Mouse (Mus musculus): ENCODE results near the gene Maged2. TPM values are rescaled to one million over a fixed set of nuclear protein-coding genes. Genes with fewer than 3 reads are reported as not detected.
A peak's percentile ranks its signal among the peaks of the same experiment; 100 is the strongest.
"Not testable (repeated sequence)": the region's sequence is repeated elsewhere in the genome, so short reads cannot be mapped to it uniquely, and the experiment has no call there.

Gene Maged2
- polyA plus RNA-seq (2012; rRNA removed): 68.7 and 70.8 TPM in 2 replicates

- peak within 1 kb of the TSS; percentile 98 for H3K4me3 ChIP-seq (replicated peaks; ENCODE audit: insufficient read depth, low read depth, low read length)
- WGBS: 8% methylated on average over 6 of the region's 7 CpGs
- H3K27ac ChIP-seq (ENCODE audit: insufficient read depth, low read length): no peak within 1 kb of the TSS
- DNase-seq: no peak
- no peaks in the 10 kb centered on the region for H3K4me1 ChIP-seq (ENCODE audit: control insufficient read depth, insufficient read depth, low read length)
- no peaks in the 10 kb centered on the region for H3K27me3 ChIP-seq (ENCODE audit: control insufficient read depth, insufficient read depth, low read length)
- no peak for TF ChIP-seq CTCF (IDR thresholded peaks at IDR 0.05; ENCODE audit: borderline replicate concordance, insufficient read depth, low read depth, low read length)
- TF ChIP-seq POLR2A (IDR thresholded peaks at IDR 0.05; ENCODE audit: borderline replicate concordance, insufficient read depth, low read length): no peak
Observed at GRCm38 (mm10) chrX:150814139-150814469, at the start of gene Maged2. TSS of gene Maged2 (minus strand) at chrX:150814345.

GRCm38 (mm10) chrX:150848230-150848629 is 34.1 kb upstream of the Maged2 start:
- Histone ChIP-seq H3K4me1 (ENCODE audit: control insufficient read depth, insufficient read depth, low read length) (no peaks in the 10 kb centered on the region), H3K27me3 (ENCODE audit: control insufficient read depth, insufficient read depth, low read length) (no peaks in the 10 kb centered on the region), H3K4me3 (replicated peaks; ENCODE audit: insufficient read depth, low read depth, low read length) (no peak overlapping the region), H3K27ac (ENCODE audit: insufficient read depth, low read length) (no peak overlapping the region)
- TF ChIP-seq POLR2A (IDR thresholded peaks at IDR 0.05; ENCODE audit: borderline replicate concordance, insufficient read depth, low read length): no peak
- TF ChIP-seq CTCF (IDR thresholded peaks at IDR 0.05; ENCODE audit: borderline replicate concordance, insufficient read depth, low read depth, low read length): no peak
- DNase-seq: no peak
- WGBS: 20% methylated on average over 8 of the region's 8 CpGs

GRCm38 (mm10) chrX:150845480-150846205 is 31.5 kb upstream of the Maged2 start:
- not testable (repeated sequence) for H3K27me3 ChIP-seq (ENCODE audit: control insufficient read depth, insufficient read depth, low read length); H3K27ac ChIP-seq (ENCODE audit: insufficient read depth, low read length); H3K4me3 ChIP-seq (replicated peaks; ENCODE audit: insufficient read depth, low read depth, low read length); H3K4me1 ChIP-seq (ENCODE audit: control insufficient read depth, insufficient read depth, low read length); DNase-seq
- WGBS: 39% methylated on average over 4 of the region's 10 CpGs

DNA sequence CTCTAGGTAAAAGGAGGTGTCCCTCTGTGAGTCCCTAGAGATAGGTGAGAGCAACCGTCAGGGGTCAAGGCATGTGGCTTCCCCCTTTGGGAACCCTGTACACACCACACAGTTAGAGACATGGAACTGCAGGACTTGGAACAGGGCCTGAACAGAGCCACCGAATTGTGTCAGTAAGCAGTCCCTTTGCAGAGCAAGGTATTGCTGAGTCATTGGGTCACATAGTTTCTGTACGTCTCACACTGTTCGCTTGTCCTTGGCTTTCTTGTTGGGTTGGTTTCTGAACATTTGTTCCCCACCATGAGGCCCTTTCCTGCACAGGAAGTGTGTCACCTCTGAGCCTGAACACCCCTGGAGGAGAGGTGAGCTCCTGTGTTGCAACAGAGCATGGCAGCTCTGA is 29.1 kb upstream of the Maged2 start:
- H3K27ac ChIP-seq (ENCODE audit: insufficient read depth, low read length); H3K4me1 ChIP-seq (ENCODE audit: control insufficient read depth, insufficient read depth, low read length); H3K27me3 ChIP-seq (ENCODE audit: control insufficient read depth, insufficient read depth, low read length); DNase-seq; H3K4me3 ChIP-seq (replicated peaks; ENCODE audit: insufficient read depth, low read depth, low read length): not testable (repeated sequence)
- 67% methylated on average over 2 of the region's 4 CpGs for WGBS

DNA sequence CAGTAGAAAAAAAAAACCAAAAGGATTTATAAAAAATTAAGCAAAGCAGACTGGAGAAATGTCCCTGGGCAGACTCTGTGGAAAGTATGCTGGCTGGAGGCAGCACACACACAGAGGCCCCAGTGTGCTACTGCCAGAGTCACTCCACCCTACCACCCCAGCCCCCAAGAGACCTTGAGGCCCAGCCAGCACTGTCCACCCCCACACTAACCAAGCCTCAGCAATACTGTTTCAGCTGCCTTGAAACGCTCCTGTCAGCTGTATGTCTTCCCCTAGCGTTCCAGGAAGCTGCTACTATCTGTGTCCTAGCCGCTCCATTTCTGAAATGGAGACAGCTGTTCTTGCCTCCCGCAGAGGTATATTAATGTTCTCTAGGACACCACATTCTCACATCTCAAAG is 16.2 kb upstream of the Maged2 start:
- WGBS: 72% methylated on average over 4 of the region's 4 CpGs
- no peaks in the 10 kb centered on the region for H3K4me1 ChIP-seq (ENCODE audit: control insufficient read depth, insufficient read depth, low read length)
- DNase-seq: no peak

GRCm38 (mm10) chrX:150817278-150817677 is 3.1 kb upstream of the Maged2 start:
- Histone ChIP-seq H3K27me3 (ENCODE audit: control insufficient read depth, insufficient read depth, low read length) (no peaks in the 10 kb centered on the region), H3K27ac (ENCODE audit: insufficient read depth, low read length) (no peak overlapping the region), H3K4me3 (replicated peaks; ENCODE audit: insufficient read depth, low read depth, low read length) (no peak overlapping the region), H3K4me1 (ENCODE audit: control insufficient read depth, insufficient read depth, low read length) (no peaks in the 10 kb centered on the region)
- DNase-seq: no peak
- TF ChIP-seq CTCF (IDR thresholded peaks at IDR 0.05; ENCODE audit: borderline replicate concordance, insufficient read depth, low read depth, low read length) (no peak), POLR2A (IDR thresholded peaks at IDR 0.05; ENCODE audit: borderline replicate concordance, insufficient read depth, low read length) (no peak)

More for the DNA sequence above, 16.2 kb upstream of the Maged2 start:
- TF ChIP-seq CTCF (IDR thresholded peaks at IDR 0.05; ENCODE audit: borderline replicate concordance, insufficient read depth, low read depth, low read length): no peak
- Histone ChIP-seq H3K4me3 (replicated peaks; ENCODE audit: insufficient read depth, low read depth, low read length) (no peak overlapping the region), H3K27ac (ENCODE audit: insufficient read depth, low read length) (no peak overlapping the region), H3K27me3 (ENCODE audit: control insufficient read depth, insufficient read depth, low read length) (no peaks in the 10 kb centered on the region)

DNA sequence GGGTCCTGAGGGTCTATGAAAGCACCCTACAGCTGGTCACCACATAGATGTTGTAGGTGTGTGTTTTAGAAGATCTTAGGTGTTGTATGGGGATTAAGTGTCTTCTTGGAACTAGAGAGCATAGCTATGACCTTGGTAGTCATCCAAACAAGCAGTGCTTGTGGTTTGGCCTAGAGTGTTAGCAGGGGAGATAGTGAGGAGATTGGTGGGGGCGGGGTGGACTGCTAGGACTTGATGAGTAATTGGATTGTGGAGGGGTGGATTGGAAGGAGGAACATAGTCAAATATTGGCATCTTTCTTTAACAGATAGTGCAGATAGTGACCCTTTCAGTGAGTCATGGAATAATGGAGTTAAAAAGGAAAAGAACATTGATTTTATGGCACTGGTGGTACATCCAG is 1.5 kb upstream of the Maged2 start:
- H3K4me3 ChIP-seq (replicated peaks; ENCODE audit: insufficient read depth, low read depth, low read length): no peak overlapping the region
- H3K27ac ChIP-seq (ENCODE audit: insufficient read depth, low read length): no peak overlapping the region
- H3K4me1 ChIP-seq (ENCODE audit: control insufficient read depth, insufficient read depth, low read length): no peaks in the 10 kb centered on the region
- TF ChIP-seq POLR2A (IDR thresholded peaks at IDR 0.05; ENCODE audit: borderline replicate concordance, insufficient read depth, low read length) (no peak), CTCF (IDR thresholded peaks at IDR 0.05; ENCODE audit: borderline replicate concordance, insufficient read depth, low read depth, low read length) (no peak)
- no peak for DNase-seq
- no peaks in the 10 kb centered on the region for H3K27me3 ChIP-seq (ENCODE audit: control insufficient read depth, insufficient read depth, low read length)
- WGBS: 90% methylated on average over 1 of the region's 1 CpGs

- TF ChIP-seq POLR2A (IDR thresholded peaks at IDR 0.05; ENCODE audit: borderline replicate concordance, insufficient read depth, low read length) (no peak), CTCF (IDR thresholded peaks at IDR 0.05; ENCODE audit: borderline replicate concordance, insufficient read depth, low read depth, low read length) (no peak)
- Histone ChIP-seq H3K4me1 (ENCODE audit: control insufficient read depth, insufficient read depth, low read length) (no peaks in the 10 kb centered on the region), H3K4me3 (replicated peaks; ENCODE audit: insufficient read depth, low read depth, low read length) (peak overlapping the region; percentile 98), H3K27me3 (ENCODE audit: control insufficient read depth, insufficient read depth, low read length) (no peaks in the 10 kb centered on the region), H3K27ac (ENCODE audit: insufficient read depth, low read length) (no peak overlapping the region)
- DNase-seq: peak; percentile 26 to 31
- WGBS: under 1% methylated on average over 16 of the region's 16 CpGs
Observed at GRCm38 (mm10) chrX:150813464-150814138, 544 bp downstream of the Maged2 start.
